Mouse (Mus musculus) CD8-positive naive resting alpha-beta T cell, adult 2 months (primary cell): Measurements from ENCODE around the gene Gm9833.

Experiments
- DNase-seq, 2 experiments: peaks; one replicate each; pipeline ENCODE4 v3.0.0; 2022; ENCODE audit warnings: low read depth in 2 of 2, low spot score in 2 of 2

Gene Gm9833

GRCm38 (mm10) chr3:10121956-10122739, 34.2 kb downstream of the Gm9833 start:
- DNase-seq, result no peak

- no peak for DNase-seq
These were observed 35.7 kb downstream of the Gm9833 start for GRCm38 (mm10) chr3:10123615-10124014.

GRCm38 (mm10) chr3:10124071-10124470, 36.2 kb downstream of the Gm9833 start:
- no peak for DNase-seq

- DNase-seq, result no peak
These were observed 37.4 kb downstream of the Gm9833 start for GRCm38 (mm10) chr3:10125301-10125700.

- DNase-seq, result no peak
These were observed 38.1 kb downstream of the Gm9833 start for GRCm38 (mm10) chr3:10126036-10126435.

- no peak for DNase-seq
These were observed 38.6 kb downstream of the Gm9833 start for GRCm38 (mm10) chr3:10126502-10126901.

GRCm38 (mm10) chr3:10126952-10127351, 39.0 kb downstream of the Gm9833 start:
- no peak for DNase-seq

GRCm38 (mm10) chr3:10127505-10127904, 39.6 kb downstream of the Gm9833 start:
- DNase-seq, result no peak
